Mouse (Mus musculus): ENCODE data around the gene Plcb4.
"Not testable (repeated sequence)": the region's sequence is repeated elsewhere in the genome, so short reads cannot be mapped to it uniquely, and the experiment has no call there.

The Plcb4 gene

DNA sequence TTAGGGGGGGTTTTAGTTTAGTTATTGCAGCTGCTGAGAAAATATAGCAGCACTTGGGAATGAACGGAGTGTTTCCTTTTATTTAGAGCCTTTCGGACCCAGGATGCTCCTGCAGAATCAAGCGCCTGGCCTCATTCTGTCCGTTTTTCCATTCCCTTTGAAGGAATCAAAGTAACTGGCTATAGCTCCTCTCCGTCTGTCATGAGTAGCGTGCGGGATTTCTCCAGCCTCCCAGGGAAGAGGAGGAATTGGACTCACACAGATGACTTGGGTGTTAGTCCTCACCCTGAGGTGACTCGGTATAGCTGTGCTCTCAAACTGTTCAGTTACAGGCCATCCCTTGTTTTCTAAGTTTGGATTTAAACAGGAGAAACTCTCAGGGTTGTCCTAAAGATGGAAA is 14.8 kb downstream of the Plcb4 start:
- DNase-seq (ENCODE audit: low spot score in 2 of 2): no peak

DNA sequence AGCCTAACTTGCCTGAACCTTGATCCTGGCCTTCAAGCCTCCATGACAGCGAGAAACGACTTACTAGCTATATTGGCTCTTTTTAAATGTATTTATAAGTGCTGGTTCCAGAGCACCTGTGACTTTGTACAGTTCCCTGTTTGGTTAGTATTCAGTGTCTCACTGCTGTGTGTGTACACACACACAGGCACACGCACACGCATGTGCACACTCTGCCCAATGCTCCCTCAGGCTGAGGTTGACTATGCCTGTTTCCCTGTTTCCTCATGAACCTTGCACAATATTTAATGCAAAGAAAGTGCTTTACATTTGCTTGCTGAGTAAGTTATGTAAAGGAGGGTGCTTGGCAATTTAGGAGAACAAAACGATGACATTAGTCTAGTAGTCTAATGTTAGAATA is 16.5 kb downstream of the Plcb4 start:
- no peak for DNase-seq (ENCODE audit: low spot score in 2 of 2)

DNA sequence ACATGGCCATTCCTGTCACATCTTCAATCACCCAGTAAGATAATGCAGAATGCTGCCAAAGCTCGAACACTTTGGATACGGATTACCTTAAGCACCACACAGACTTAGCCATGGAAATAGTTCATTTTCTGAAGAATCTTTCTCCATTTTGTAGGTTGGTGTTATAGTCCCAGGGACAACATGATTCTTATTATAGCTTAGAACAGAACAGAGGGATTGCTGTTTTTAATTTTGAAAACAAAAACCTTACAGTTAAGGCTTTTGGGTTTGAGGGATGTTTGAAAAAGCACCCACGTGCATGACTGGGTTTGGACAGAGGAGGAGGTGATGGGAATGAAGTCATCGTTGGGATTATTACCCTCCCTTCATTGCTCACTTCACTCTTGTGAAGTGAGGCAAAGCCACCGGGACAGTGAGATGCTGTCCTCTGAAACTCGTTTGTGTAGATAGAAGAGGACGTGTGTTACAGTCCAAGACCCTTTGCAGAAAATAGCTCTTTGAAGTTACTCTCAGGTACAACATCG is 18.2 kb downstream of the Plcb4 start:
- DNase-seq (ENCODE audit: low spot score in 2 of 2): peak in 1 of 2 experiments; percentile 15

DNA sequence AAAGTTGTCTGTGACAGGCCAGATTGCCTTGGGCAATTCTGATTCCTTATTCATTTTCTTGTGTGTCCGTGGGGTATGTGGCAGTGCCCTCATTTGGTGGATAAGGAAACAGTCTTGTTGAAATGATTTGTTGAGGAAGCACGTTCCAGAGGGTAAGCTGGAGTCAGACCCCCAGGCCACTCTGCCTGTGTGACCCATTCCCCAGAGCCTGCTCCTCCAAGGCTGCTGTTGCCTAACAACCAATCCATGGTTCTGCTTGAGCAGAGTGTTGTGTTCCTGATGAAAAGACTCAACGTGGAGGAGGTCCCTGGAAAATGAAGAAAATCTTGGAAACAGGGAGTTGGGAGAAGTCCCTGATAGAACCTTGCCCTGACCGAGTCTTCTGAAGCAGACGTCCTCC is 18.8 kb downstream of the Plcb4 start:
- no peak for DNase-seq (ENCODE audit: low spot score in 2 of 2)

DNA sequence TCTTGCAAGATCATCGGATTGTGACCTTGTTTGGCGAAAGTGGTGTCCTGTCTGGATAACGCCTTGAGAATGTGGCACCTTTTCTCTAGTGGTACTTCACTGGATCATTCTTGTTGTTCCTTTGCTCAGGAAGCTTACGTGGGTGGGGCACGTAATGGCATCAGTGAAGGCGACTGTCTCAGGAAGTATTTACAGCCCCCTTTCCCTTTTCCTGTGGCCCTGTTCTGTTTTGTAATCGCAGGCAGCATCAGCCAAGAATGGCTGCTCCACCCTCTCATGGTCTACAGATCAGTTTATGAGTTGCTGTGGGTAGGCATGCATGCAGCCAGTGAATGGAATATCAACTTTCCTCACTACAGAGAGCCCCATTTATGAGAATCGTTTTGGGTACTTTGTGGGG is 21.2 kb downstream of the Plcb4 start:
- no peak for DNase-seq (ENCODE audit: low spot score in 2 of 2)

DNA sequence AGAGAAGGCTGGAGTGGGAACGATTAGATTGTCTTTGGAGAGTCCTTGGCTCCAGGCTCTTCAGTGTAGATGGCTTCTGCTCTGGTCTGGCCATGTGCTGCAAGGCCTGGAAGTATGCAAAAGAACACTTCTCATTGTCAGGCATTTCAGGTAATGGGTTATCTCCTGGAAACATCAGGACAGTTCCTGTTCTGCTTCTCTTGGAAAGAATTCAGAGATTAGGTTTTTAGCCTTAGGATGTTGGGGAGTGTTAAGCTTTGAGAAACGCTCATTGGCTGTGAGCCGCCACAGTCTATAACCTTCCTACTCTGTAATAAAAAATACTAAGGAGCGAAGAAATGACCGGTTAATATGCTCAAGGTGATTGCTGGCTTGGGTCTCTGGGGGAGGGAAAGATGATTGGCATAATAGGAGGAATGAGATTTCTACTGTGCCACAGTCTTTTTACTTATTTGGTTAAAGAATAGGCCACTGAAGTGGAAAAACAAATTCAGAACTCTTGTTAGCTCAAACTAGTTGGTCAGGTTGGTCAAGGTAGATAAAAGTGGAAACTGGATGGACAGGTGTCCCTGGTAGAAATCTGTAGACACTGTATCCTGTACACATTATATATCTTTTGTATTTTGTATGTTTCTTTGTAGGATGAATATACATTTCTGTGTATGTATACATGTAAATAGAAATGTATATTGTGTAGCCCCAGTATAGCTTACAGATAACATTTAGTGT is 21.8 kb downstream of the Plcb4 start:
- no peak for DNase-seq (ENCODE audit: low spot score in 2 of 2)

DNA sequence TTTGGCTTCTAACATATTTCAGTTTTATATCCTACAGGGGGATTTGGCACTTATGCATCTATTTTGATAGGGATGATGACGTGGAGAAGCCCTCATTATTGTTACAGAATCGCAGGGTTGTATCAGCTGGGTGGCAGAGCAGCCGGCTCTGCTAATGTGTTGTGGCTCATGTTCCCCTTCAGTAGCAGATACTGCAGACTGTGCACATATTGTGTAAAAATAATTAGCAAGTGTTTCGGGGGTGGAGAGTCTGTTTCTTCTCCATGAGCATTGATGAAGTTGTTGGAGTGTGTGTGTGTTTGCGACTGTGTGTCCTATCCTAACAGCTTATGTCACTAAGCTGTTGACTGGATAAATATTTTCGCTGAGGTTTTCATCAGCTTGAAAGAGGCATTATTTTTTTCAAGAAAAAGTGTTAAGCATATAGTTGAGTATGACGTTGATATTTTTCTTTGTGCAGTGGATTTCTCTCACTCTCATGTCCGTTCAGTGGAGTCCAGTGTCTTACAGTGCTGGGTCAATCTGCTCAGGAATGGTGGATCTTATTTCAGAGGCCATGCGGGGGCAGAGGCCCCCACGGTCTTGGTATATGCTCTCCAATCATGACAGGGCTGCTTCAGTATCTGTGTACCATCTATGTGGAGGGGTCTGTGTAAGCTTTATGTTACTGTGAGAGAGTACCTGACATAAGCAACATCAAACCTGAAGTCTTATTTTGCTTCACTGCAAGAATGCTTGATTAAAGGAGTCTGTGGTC is 25.1 kb downstream of the Plcb4 start:
- DNase-seq (ENCODE audit: low spot score in 2 of 2): no peak

DNA sequence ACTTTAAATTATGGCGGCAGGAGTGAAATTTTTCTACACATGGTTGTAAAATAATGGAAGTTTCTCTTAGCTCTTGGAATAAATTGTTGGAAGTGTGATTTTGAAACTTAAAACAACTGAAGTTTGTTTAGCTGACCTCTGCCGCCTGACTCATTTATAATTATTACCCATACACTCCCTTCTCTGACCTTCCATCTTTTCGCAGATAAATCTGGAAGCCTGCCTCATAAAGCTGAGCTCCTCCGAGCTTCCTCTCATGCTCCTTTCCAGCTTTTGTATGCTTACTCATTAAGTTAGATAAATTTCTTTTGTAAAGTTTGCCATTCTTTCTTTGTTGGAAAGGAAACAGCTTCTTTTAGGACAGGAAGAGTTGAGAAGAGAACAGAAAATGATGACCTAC is 27.9 kb downstream of the Plcb4 start:
- no peak for DNase-seq (ENCODE audit: low spot score in 2 of 2)

DNA sequence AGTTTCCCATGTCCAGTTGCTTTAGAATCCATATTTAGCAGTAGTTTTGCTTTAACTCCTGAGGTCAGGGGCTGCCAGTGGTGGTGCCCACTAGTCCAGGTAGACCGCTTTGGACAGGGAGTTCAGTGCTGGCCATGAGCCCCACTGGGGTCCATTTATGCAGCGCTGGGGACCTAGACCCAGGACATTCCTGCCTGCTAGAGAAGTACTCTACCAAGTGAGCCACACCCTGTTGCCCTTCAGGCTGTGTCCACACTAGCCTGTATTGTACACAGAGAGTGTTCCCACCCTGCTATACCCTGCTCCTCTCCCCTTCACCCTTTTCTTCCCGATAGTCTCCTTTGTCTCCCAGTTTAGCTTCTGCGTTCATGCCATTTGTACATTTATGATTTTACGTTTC is 28.8 kb downstream of the Plcb4 start:
- no peak for DNase-seq (ENCODE audit: low spot score in 2 of 2)

DNA sequence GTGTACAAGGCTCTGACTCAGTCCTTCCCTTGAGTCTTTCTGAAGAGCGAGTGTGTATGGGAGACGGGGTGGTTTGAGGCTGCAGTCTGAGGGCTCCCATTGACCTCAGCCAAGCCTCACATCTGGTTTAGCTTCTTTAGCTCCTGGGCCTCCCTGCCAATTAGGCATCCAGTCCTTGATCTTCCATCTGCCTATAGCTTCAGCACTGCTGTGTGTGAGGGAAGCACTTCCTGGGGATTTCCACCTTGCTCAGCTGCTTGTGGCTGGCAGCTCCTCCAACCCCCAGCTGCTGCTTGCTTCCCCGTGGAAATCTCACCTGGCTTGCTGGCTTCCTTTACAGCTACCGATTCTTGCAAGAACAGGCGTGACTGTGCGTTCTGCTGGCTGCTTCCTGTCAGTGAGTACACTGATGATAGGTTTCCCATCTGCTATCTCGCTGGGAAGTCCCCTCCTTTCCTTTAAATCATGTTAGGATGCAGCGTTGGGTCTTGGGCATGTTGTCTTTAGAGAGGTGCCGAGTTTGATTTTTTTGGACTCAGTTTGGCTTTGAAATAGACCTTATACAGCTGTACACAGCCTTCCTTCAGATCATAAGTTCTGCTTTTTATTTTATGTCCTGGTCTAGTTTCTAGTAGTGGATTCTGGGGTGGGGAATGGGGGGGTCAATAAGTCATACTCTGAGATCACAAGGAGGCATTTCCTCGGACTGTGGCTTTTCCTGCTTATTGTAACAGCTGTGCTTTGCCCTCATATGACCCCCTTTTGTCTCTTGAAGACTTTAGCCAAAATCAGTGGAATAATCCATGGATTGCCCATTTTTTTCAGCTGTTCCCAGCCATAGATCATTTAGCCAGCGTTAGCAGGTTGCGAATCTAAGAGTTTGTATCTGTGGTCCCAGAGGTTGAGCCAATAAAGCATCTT is 34.0 kb downstream of the Plcb4 start:
- peak in 1 of 2 experiments; percentile 13 for DNase-seq (ENCODE audit: low spot score in 2 of 2)

DNA sequence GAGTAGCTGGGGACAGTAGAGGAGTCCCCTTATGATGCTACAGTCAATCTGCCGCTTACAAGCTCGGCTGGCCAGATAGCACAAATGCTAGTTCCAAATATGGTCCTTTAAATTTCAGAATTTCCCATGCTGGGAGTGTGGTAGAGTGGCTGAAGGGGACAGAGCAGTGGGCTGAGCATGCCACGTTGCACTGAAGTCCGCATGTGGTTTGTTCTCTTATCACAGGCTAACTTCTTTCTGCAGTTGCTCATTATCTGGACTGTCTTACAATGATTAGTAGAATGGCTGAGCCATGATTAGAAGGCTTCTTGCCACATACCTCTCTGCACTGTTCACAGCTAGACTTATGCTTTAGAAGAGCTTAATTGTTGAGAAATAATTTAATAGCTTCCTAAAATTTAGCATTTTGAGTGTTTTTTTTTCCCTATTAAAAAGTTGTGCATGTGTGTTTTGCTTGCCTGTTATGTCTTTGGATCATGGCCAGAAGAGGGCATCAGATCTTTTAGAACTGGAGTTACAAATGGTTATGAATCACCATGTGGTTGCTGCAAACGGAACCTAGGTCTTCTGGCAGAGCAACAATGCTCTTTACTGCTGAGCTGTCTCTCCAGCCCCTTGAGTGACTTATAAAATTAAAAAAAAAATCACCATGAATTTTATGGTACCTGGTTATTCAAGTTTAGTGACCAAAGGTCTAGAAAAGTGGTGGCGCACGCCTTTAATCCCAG is 42.0 kb downstream of the Plcb4 start:
- DNase-seq (ENCODE audit: low spot score in 2 of 2): no peak

DNA sequence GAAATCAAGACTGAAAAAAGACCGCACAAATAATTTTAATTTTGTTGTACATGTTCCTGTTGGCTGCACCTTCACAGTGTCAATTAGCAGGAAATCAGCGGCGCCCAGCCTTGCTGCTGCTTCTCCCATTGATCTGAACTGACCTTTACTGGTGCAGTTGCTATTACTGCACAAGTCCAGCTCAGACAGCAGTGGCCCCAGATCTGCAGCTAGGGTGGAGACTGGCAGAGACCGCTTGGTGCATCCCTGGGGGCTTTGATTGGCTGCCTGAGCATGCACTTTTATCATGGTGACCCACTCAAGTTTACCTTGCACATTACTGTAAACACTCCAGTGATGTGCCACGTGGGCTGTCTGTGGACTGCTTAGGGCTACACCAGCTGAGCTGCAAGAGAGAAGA is 45.9 kb downstream of the Plcb4 start:
- DNase-seq (ENCODE audit: low spot score in 2 of 2): no peak

DNA sequence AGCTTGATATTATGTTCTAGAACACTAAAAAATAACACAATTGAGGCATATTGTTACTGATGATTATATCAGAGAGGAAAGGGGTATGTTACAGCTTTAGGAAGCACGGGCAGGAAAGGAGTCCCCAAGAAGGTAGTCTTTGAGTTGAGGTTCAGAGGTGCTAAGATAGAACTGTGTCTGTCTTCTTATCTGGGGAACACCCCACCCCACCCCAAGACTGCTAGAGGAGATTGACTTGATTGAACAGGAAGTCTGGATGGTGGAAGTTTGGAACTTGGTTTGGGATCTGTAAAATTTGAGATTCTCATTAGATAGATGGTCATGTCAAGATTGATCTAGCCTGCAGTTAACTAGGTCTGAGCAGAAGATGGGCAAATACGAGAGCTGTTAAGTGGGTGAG is 48.5 kb downstream of the Plcb4 start:
- no peak for DNase-seq (ENCODE audit: low spot score in 2 of 2)

DNA sequence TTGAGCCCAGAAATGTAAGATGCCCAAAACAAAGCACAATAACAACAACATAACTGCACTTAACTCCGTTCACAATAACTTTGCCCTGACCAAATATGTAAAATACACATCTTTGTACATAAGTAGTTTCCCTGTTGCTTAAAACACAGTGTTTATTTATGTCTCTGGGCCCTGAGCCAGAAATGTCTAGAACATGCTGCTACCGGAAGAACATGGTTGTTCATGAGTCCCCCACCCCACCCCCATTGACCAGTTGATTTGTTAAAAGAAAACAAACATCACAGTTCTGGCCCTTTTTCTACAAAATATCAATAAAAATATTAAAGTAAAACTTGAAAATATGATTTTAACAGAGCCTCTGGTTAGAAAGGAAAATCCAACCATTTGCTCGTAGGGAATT is 49.6 kb downstream of the Plcb4 start:
- DNase-seq (ENCODE audit: low spot score in 2 of 2): no peak

DNA sequence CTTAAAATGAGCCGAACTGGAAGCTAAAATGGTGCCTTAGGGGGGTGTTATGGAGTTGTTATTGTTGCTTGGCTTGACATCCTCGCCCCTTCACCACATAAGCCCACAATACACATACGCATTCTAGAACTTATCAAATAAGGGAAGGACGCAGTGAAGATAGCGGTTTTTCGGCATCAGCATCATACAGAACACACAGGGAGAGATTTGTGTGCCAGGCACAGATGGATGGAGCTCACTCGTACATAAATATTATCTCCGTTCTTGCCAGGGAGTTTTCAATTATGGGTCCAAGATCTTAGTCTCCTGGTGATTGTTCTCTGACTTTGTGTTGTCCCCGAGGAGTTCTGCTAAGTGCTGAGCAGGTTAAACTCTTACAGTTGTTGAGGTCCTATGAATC is 50.0 kb downstream of the Plcb4 start:
- DNase-seq (ENCODE audit: low spot score in 2 of 2): no peak

DNA sequence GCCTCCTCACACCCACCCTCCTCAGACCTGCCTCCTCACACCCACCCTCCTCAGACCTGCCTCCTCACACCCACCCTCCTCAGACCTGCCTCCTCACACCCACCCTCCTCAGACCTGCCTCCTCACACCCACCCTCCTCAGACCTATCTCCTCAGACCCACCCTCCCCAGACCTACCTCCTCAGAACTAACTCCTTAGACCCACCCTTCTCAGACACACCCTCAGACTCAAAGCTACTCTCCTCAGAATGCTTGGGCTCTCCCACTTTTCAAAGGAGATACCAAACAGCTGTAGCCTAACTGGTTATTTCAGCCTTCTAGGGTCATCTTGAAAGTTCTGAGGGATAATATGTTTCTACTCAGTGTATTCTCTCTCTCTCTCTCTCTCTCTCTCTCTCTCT is 50.9 kb downstream of the Plcb4 start:
- DNase-seq (ENCODE audit: low spot score in 2 of 2): not testable (repeated sequence)

DNA sequence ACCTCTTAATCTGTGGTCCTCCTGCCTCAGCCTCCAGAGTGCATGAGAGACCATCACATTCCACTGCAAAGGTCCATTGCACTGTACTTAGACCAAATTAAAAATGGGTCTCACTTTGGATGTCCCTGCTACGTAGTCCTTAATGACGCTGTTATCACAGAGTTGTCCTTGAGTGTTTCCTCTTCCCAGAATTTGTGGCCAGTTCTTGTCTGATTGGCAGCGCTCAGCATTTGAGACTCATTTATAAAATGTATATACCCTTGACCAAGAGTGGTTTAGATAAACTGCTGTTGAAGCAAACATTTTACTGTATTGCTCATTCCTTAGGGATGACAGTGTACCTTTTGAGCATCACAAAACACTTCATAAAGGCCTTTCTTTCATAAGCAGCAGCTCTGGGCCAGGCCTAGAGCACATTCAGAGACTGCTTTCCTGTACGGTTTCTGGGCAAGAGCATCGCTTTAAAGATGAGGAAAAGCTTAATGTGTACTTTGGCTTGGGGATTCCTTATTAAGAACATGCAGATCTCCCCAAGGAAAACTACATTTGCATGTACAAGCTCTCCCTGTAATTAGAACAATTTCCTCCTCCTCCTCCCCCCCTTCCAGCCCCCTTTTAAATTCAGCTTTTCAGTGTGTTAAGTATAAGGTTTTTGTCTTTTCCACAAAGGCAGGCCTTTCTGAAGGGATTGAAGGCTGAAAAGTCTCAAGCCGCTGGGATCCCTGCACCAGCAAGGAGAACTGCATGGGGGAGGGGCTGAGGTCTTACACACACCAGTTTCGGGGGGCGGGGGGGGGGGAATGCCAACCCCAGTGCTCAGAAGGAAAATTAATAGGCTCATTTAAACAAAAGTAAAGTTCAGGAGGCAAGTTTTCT is 52.5 kb downstream of the Plcb4 start:
- DNase-seq (ENCODE audit: low spot score in 2 of 2): no peak

DNA sequence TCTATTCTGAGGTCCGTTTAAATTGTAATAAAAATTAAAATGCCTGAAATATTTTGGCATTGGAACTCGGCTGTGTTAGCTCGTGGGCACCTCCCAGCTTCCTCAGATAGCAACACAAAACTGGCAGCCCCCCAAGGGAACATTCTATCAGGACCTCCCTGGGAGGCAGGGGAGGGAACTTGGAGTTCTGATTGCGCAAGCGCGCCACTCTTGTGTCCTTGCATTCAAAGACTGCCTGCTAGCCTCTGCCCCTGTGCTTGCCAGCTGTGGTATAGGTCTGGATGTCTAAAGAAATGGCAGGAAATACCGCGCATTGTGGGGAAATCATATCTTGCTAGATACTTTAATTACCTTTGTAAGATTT is 53.1 kb downstream of the Plcb4 start:
- peak in 1 of 2 experiments; percentile 34 for DNase-seq (ENCODE audit: low spot score in 2 of 2)

DNA sequence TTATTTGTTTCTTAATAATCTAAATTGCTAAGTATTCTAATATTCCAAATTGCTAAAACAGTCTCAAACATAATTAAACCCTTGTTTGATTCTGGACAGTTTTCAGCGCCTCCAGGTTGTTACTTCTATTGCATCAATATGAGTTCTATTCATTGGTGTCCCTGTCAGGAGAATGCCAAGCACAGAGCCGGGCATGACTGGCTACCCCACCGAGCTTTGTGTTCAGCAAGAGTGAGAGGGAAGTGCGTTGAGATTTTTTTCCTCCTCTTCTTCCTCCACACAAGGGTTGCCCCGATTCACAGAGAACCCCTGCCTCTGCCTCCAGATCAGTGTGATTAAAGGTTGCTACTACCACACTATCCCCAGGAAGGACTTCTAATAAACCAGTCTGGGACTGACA is 53.5 kb downstream of the Plcb4 start:
- no peak for DNase-seq (ENCODE audit: low spot score in 2 of 2)

DNA sequence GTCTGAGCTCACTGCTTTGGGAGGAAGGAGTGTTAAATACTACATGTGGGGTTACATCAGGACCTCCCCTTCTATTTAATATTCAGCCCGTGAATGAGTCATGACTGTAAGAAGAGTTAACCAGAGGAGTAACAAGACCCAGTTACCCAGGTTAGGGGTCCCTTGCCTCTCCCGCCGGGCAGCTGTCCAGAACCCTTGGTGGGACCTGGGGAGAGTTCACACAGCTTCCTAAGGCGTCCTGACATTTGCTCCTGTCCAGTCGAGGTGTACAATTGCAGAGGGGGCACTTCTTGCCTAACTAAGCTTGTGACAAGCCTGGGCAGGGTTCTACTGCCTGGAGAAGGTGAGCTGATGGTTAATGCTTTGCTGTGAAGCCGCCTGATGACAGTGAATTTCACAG is 54.1 kb downstream of the Plcb4 start:
- no peak for DNase-seq (ENCODE audit: low spot score in 2 of 2)

DNA sequence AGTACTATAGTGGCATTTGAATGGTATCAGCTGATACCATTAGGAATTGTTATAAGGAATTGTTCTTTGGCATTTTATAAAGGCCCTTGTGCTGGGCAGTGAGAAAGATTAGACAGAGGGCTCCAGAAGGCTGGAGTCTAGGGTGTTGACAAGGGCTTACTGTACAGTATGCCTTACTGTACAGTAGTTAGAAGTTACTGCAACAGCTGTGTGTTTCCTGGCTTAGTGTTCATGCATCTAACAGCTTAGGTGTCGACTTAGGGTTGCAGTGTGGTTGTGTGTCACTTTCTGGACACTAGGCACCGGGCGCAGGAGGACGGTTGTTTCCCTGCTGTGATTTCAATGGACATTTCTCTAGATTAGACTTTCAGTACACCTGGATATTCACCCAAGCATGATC is 57.4 kb downstream of the Plcb4 start:
- DNase-seq (ENCODE audit: low spot score in 2 of 2): no peak

Measured in left cerebral cortex, adult 9 months (tissue).